Mouse (Mus musculus) small intestine, adult 2 months (tissue): ENCODE results near the gene AI467606.
A peak's percentile ranks its signal among the peaks of the same experiment; 100 is the strongest.

Experiments
- CTCF ChIP-seq: fragments of 200-500 bp; IDR thresholded peaks from 2 replicates; pipeline ENCODE4 v1.5.1; 2012; ENCODE audit warnings: low read depth, mild to moderate bottlenecking, control low read depth, inconsistent platforms, low read length, moderate library complexity, mixed read lengths; ENCODE audit not compliant: insufficient replicate concordance, insufficient read length; ENCODE audit errors: extremely low read depth
- POLR2A ChIP-seq: fragments of 200-500 bp; IDR thresholded peaks from 2 replicates; pipeline ENCODE4 v1.6.1; 2012; ENCODE audit warnings: low read depth, mild to moderate bottlenecking, control low read depth, inconsistent platforms, low read length, moderate library complexity

DNA sequence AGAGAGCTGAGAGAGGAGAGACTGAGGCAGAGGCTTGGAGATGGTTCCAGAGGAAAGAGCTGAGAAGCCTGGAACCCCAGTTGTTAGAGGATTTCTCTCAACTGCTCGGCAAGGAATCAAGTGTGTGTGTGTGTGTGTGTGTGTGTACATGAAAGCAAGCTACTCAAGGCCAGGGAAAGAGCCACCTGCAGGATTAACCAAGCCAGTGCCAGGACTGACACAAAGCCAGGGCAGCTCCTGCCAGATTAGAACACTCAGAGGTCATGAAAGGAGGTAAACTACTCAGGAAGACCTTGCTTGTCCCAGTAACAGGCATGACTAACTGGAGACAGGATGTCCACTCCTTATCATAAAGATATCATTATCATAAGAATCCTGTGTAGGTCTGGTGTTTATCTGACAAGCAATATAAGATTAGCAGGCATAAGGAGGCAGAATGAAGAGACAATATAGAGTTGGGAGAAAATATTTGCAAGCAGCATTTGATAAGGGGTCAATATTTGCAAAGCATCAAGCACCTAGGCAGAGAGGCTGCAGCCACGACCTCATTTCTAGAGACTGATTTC is 10.4 kb downstream of the AI467606 start:
- TF ChIP-seq POLR2A (no peak), CTCF (peak; percentile 13; the same call in 1 of the 2 replicates)
